Mouse (Mus musculus) MEL (cell line): ENCODE measurements around the gene Ccl1. TPM values are rescaled to one million over a fixed set of nuclear protein-coding genes. Genes with fewer than 3 reads are reported as not detected.

ENCODE experiments used
- DNase-seq: peaks from one replicate; pipeline ENCODE4 v3.0.0; 2011; ENCODE audit warnings: low read depth, low spot score
- H3K27ac ChIP-seq: 2 replicates; pipeline ENCODE4 v1.5.1; 2012; ENCODE audit warnings: low read depth, mild to moderate bottlenecking, control low read depth, low read length, moderate library complexity; ENCODE audit not compliant: control insufficient read depth
- H3K27me3 ChIP-seq, 2 experiments: fragments of 150-350 bp in 1 of 2; sonication (generic) in 1 of 2; 2 replicates each; pipeline ENCODE4 v1.6.1; 2012; ENCODE audit warnings: low read length in 2 of 2, mild to moderate bottlenecking in 2 of 2, improper control_type of control experiment in 1 of 2, moderate library complexity in 1 of 2; ENCODE audit not compliant: insufficient read depth in 2 of 2, control insufficient read depth in 1 of 2
- H3K36me3 ChIP-seq, 2 experiments: 2 replicates each; pipeline ENCODE4 v1.6.1; 2012 to 2014; ENCODE audit warnings: low read length in 2 of 2, improper control_type of control experiment in 1 of 2, inconsistent platforms in 1 of 2, mild to moderate bottlenecking in 1 of 2; ENCODE audit not compliant: insufficient read depth in 2 of 2, control insufficient read depth in 1 of 2
- H3K4me1 ChIP-seq, 2 experiments: fragments of 150-350 bp in 1 of 2; sonication (generic) in 1 of 2; 2 replicates each; pipeline ENCODE4 v1.6.1; 2012; ENCODE audit warnings: low read length in 2 of 2, improper control_type of control experiment in 1 of 2, mild to moderate bottlenecking in 1 of 2; ENCODE audit not compliant: insufficient read depth in 2 of 2, control insufficient read depth in 1 of 2
- H3K4me3 ChIP-seq, 2 experiments: fragments of 150-350 bp in 1 of 2; sonication (generic) in 1 of 2; 2 replicates each; pipeline ENCODE4 v1.5.1; 2012; ENCODE audit warnings: low read depth in 2 of 2, low read length in 2 of 2, mild to moderate bottlenecking in 2 of 2, moderate library complexity in 2 of 2, control low read depth in 1 of 2, improper control_type of control experiment in 1 of 2; ENCODE audit not compliant: control insufficient read depth in 1 of 2, insufficient read depth in 1 of 2
- H3K79me2 ChIP-seq: 2 replicates; pipeline ENCODE4 v1.6.1; 2012; ENCODE audit warnings: mild to moderate bottlenecking, low read length, moderate library complexity; ENCODE audit not compliant: control insufficient read depth, poor library complexity, insufficient read depth
- H3K9ac ChIP-seq: 2 replicates; pipeline ENCODE4 v1.6.1; 2012; ENCODE audit warnings: low read depth, mild to moderate bottlenecking, control low read depth, low read length, moderate library complexity; ENCODE audit not compliant: control insufficient read depth, poor library complexity, severe bottlenecking
- H3K9me3 ChIP-seq: fragments of 150-350 bp; sonication (generic); replicated peaks from 2 replicates; pipeline ENCODE4 v1.6.1; 2012; ENCODE audit warnings: mild to moderate bottlenecking, low read length, improper control_type of control experiment, moderate library complexity; ENCODE audit not compliant: insufficient read depth
- CHD1 ChIP-seq: IDR thresholded peaks from 2 replicates; pipeline ENCODE4 v1.6.1; 2012; ENCODE audit warnings: low read depth, mild to moderate bottlenecking, inconsistent platforms, low read length, improper control_type of control experiment
- E2F4 ChIP-seq: IDR thresholded peaks from 2 replicates; pipeline ENCODE4 v1.6.1; 2011; ENCODE audit warnings: low read depth, low read length, improper control_type of control experiment, borderline replicate concordance
- HCFC1 ChIP-seq: IDR thresholded peaks from 2 replicates; pipeline ENCODE4 v1.6.1; 2012; ENCODE audit warnings: low read depth, mild to moderate bottlenecking, inconsistent platforms, low read length, improper control_type of control experiment, moderate library complexity
- JUND ChIP-seq: IDR thresholded peaks from 2 replicates; pipeline ENCODE4 v1.6.1; 2011; ENCODE audit warnings: low read depth, mild to moderate bottlenecking, improper control_type of control experiment, low read length
- MAFK ChIP-seq: IDR thresholded peaks from 2 replicates; pipeline ENCODE4 v1.6.1; 2011; ENCODE audit warnings: low read depth, mild to moderate bottlenecking, low read length, improper control_type of control experiment, borderline replicate concordance
- MAZ ChIP-seq: IDR thresholded peaks from 2 replicates; pipeline ENCODE4 v1.6.1; 2012; ENCODE audit warnings: low read depth, mild to moderate bottlenecking, inconsistent platforms, low read length, improper control_type of control experiment
- MXI1 ChIP-seq: IDR thresholded peaks from 2 replicates; pipeline ENCODE4 v1.6.1; 2011; ENCODE audit warnings: mild to moderate bottlenecking, low read depth, low read length, improper control_type of control experiment
- MYB ChIP-seq: IDR thresholded peaks from 2 replicates; pipeline ENCODE4 v1.6.1; 2011; ENCODE audit warnings: mild to moderate bottlenecking, low read depth, low read length, improper control_type of control experiment
- RCOR1 ChIP-seq: IDR thresholded peaks from 2 replicates; pipeline ENCODE4 v1.6.1; 2012; ENCODE audit warnings: low read depth, mild to moderate bottlenecking, inconsistent platforms, low read length, improper control_type of control experiment
- SIN3A ChIP-seq: IDR thresholded peaks from 2 replicates; pipeline ENCODE4 v1.6.1; 2012; ENCODE audit warnings: low read length, improper control_type of control experiment, inconsistent platforms
- SMC3 ChIP-seq: IDR thresholded peaks from 2 replicates; pipeline ENCODE4 v1.6.1; 2011; ENCODE audit warnings: low read depth, low read length, improper control_type of control experiment
- TBP ChIP-seq: IDR thresholded peaks from 2 replicates; pipeline ENCODE4 v1.8.0; 2011; ENCODE audit warnings: low read depth, low read length, improper control_type of control experiment
- TCF12 ChIP-seq: IDR thresholded peaks from 2 replicates; pipeline ENCODE4 v1.6.1; 2014; ENCODE audit warnings: low read depth, mild to moderate bottlenecking, inconsistent platforms, low read length, improper control_type of control experiment, moderate library complexity
- UBTF ChIP-seq: IDR thresholded peaks from 2 replicates; pipeline ENCODE4 v1.6.1; 2012; ENCODE audit warnings: low read depth, mild to moderate bottlenecking, inconsistent platforms, low read length, improper control_type of control experiment, moderate library complexity, borderline replicate concordance; ENCODE audit not compliant: insufficient read depth
- USF1 ChIP-seq: IDR thresholded peaks from 2 replicates; pipeline ENCODE4 v1.6.1; 2014; ENCODE audit warnings: low read depth, mild to moderate bottlenecking, inconsistent platforms, low read length, improper control_type of control experiment, moderate library complexity
- USF2 ChIP-seq, 2 experiments: IDR thresholded peaks; 2 replicates each; pipeline ENCODE4 v1.6.1; 2011 to 2012; ENCODE audit warnings: improper control_type of control experiment in 2 of 2, low read length in 2 of 2, borderline replicate concordance in 1 of 2, inconsistent platforms in 1 of 2, low read depth in 1 of 2, mild to moderate bottlenecking in 1 of 2; ENCODE audit not compliant: insufficient read depth in 1 of 2
- ZKSCAN1 ChIP-seq: IDR thresholded peaks from 2 replicates; pipeline ENCODE4 v1.6.1; 2012; ENCODE audit warnings: low read depth, mild to moderate bottlenecking, inconsistent platforms, low read length, improper control_type of control experiment, moderate library complexity
- polyA plus RNA-seq, 2 experiments: library from polyadenylated mRNA; stranded (reverse) in 1 of 2; unstranded in 1 of 2; fragments of >175 nt in 1 of 2; fragments of >200 nt in 1 of 2; gene quantifications; 2 replicates each; pipeline versions ENCODE4 v1.2.1 to v1.2.4; 2012; ENCODE audit warnings: low replicate concordance in 2 of 2, low read depth in 1 of 2; ENCODE audit not compliant: insufficient read length in 2 of 2, insufficient read depth in 1 of 2, missing spikeins in 1 of 2
- total RNA-seq: library from RNA; depleted of rRNA; stranded (reverse); fragments of 300-350 nt; gene quantifications from 2 replicates; pipeline ENCODE4 v1.2.3, GENCODE M21; 2012

Gene Ccl1
- total and polyA plus RNA-seq, 3 experiments, result not detected

DNA sequence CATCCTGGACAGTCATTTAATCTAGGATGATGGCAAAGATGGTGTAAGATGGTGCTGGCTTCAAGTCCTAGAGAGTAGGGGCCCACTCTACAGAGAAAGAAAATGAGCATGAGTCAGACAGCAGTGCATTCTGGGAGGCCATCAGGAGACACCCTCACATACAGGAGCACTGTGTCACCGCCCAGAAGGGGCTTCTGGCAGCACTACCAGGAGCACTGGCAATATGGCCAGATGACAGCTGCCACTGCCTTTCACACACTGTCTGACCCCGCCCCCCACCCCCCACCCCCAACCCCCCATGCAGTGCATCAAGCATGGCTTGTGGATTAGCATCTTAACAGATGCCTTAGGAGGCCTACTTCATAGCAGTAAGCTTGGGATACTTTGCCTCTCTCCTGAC, 89.0 kb downstream of the Ccl1 start:
- no peaks in the 10 kb centered on the region; the same call in 1 of the 2 replicates for H3K9me3 ChIP-seq
- H3K27ac ChIP-seq, result no peak overlapping the region
- no peaks in the 10 kb centered on the region for H3K4me1 ChIP-seq
- TF ChIP-seq E2F4 (no peak), MYB (no peak), JUND (no peak), SIN3A (no peak), HCFC1 (no peak), USF1 (no peak), CHD1 (no peak), TCF12 (no peak), ZKSCAN1 (no peak), SMC3 (no peak)
- H3K79me2 ChIP-seq, result no peaks in the 10 kb centered on the region
- H3K4me3 ChIP-seq, result no peak overlapping the region
- no peaks in the 10 kb centered on the region for H3K36me3 ChIP-seq
- no peak overlapping the region for H3K9ac ChIP-seq
- no peaks in the 10 kb centered on the region for H3K27me3 ChIP-seq
- no peak for DNase-seq

DNA sequence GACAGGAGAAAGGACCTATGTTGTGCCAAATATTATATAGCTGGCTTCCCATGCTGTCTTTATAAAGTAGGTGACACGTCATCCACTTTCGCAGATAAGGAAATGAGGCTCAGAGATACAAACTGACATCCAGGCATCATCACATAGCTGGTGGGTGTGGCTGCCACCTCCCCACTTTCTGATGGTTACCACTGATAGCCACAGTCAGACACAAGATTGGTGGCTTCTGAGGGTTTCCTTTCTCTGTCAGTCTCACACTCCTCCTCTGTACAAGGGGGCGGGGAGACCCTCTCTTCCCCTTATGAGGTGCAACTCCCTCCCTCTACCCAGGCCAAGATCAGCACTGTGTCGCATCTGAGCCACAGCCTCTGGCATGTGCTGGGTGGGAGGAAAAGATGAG, 91.1 kb downstream of the Ccl1 start:
- TF ChIP-seq MXI1 (no peak), HCFC1 (no peak), RCOR1 (no peak), MAFK (no peak), TBP (no peak), UBTF (no peak), SMC3 (no peak), USF2 (IDR thresholded peaks at IDR 0.05; ENCODE audit: borderline replicate concordance in 1 of 2, insufficient read depth in 1 of 2, low read depth in 1 of 2, low read length in 2 of 2) (no peak), JUND (no peak), E2F4 (no peak), MAZ (no peak)

More for the DNA sequence above, 91.1 kb downstream of the Ccl1 start:
- no peak for DNase-seq
- Histone ChIP-seq H3K9ac (no peak overlapping the region), H3K4me3 (no peak overlapping the region), H3K36me3 (no peaks in the 10 kb centered on the region), H3K27ac (no peak overlapping the region), H3K9me3 (no peaks in the 10 kb centered on the region), H3K79me2 (no peaks in the 10 kb centered on the region), H3K4me1 (no peaks in the 10 kb centered on the region), H3K27me3 (no peaks in the 10 kb centered on the region)
